Mouse (Mus musculus) midbrain, embryonic 10.5 days (tissue): ENCODE measurements at regions not wholly inside any gene's neighbourhood (a gene's known extent, or its start where the extent isn't known, plus 50 kb on each side); places are given as distances from the start of the nearest gene placed in this dataset.
"Not testable (repeated sequence)": the region's sequence is repeated elsewhere in the genome, so short reads cannot be mapped to it uniquely, and the experiment has no call there.

Source experiments
- DNase-seq: peaks from one replicate; pipeline ENCODE4 v3.0.0-alpha.2; 2017; ENCODE audit warnings: low spot score
- H3K27ac ChIP-seq: fragments of 300-500 bp; sonication (generic); replicated peaks from 2 replicates; pipeline ENCODE4 v1.5.1; 2016; ENCODE audit warnings: mild to moderate bottlenecking
- H3K27me3 ChIP-seq: fragments of 300-500 bp; sonication (generic); 2 replicates; pipeline ENCODE4 v1.6.1; 2016; ENCODE audit warnings: low read depth, mild to moderate bottlenecking; ENCODE audit not compliant: poor library complexity, severe bottlenecking
- H3K36me3 ChIP-seq: fragments of 300-500 bp; sonication (generic); 2 replicates; pipeline ENCODE4 v1.6.1; 2016; ENCODE audit warnings: mild to moderate bottlenecking, moderate library complexity
- H3K4me1 ChIP-seq: fragments of 300-500 bp; sonication (generic); 2 replicates; pipeline ENCODE4 v1.6.1; 2016
- H3K4me3 ChIP-seq: fragments of 300-500 bp; sonication (generic); 2 replicates; pipeline ENCODE4 v1.5.1; 2016; ENCODE audit warnings: mild to moderate bottlenecking, moderate library complexity
- H3K9me3 ChIP-seq: fragments of 300-500 bp; sonication (generic); replicated peaks from 2 replicates; pipeline ENCODE4 v1.6.1; 2016; ENCODE audit warnings: mild to moderate bottlenecking
- WGBS: fragments of 180-500 bp; shearing (Covaris S2); methylation state at CpG from one replicate; pipeline ENCODE4 v1.1.7; 2016; 5-methylcytosine and 5-hydroxymethylcytosine counted together

DNA sequence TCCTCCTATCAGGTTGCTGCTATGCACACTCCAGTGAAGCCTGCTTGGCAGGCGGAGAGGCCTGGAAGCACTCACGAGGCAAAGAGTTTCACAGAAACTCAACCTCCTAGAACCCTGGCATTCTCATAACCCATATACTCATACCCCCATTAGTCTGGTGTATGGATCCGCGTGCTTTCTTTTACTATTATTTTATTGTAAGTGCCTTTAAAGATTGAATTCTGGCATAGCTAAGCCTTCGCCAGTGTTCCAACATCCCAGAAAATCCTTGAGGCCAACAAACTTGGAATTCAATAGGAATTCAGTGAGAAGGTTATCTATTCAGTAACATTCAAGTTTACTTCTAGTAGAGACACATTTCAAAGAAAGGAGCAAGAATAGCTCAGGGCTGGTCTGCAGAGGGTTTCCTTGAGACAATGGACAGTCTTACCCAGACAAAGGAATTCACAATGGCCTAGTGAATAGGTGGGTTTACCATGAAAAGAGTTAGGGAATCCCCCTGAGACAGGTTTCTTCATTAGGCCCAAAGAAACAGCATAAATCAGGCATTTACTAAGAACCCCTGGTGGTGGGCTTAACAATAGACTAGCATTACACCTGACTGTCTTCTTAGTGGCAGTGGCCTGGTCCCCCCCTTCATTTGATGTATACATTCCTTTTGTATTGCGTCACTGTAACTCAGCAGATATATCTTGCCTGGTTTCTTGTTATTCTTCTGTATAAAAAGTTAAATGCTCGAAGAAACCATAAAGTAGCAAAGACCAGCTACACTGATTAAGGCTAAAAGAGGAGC is 80.8 kb upstream of the Gm15446 start:
- not testable (repeated sequence) for H3K9me3 ChIP-seq, DNase-seq, H3K27me3 ChIP-seq, H3K4me3 ChIP-seq, H3K27ac ChIP-seq, H3K4me1 ChIP-seq, H3K36me3 ChIP-seq
- WGBS = 89% methylated on average over 7 of the region's 7 CpGs

- 89% methylated on average over 2 of the region's 2 CpGs for WGBS
- H3K27me3 ChIP-seq, H3K4me1 ChIP-seq, H3K27ac ChIP-seq, H3K9me3 ChIP-seq, H3K36me3 ChIP-seq, DNase-seq: not testable (repeated sequence)
- peak overlapping the region; percentile 55 for H3K4me3 ChIP-seq
Observed at GRCm38 (mm10) chr5:109844236-109844635, 79.0 kb upstream of the Gm15446 start.

GRCm38 (mm10) chr5:109844753-109845186 is 78.4 kb upstream of the Gm15446 start:
- 0 out of 2 replicates have a peak, but pooled peaks cover 5% of the 10 kb centered on the region for H3K4me1 ChIP-seq
- WGBS = 9% methylated on average over 15 of the region's 15 CpGs
- H3K36me3 ChIP-seq = no peaks in the 10 kb centered on the region
- peak overlapping the region; percentile 55 for H3K4me3 ChIP-seq
- peak; percentile 31 for DNase-seq
- H3K27ac ChIP-seq = peak overlapping the region; percentile 70
- no peaks in the 10 kb centered on the region for H3K27me3 ChIP-seq
- H3K9me3 ChIP-seq = 0 out of 2 replicates have a peak, but pooled peaks cover 5% of the 10 kb centered on the region

GRCm38 (mm10) chr5:109851225-109851624 is 72.0 kb upstream of the Gm15446 start:
- H3K4me1 ChIP-seq, H3K36me3 ChIP-seq, H3K9me3 ChIP-seq, DNase-seq, H3K27ac ChIP-seq, H3K4me3 ChIP-seq, H3K27me3 ChIP-seq: not testable (repeated sequence)

GRCm38 (mm10) chr5:109860402-109860801 is 62.8 kb upstream of the Gm15446 start:
- no peak for DNase-seq
- Histone ChIP-seq H3K27me3 (no peaks in the 10 kb centered on the region), H3K9me3 (no peaks in the 10 kb centered on the region), H3K4me3 (no peak overlapping the region), H3K36me3 (no peaks in the 10 kb centered on the region), H3K27ac (no peak overlapping the region), H3K4me1 (no peaks in the 10 kb centered on the region)
- 78% methylated on average over 4 of the region's 4 CpGs for WGBS

- not testable (repeated sequence) for H3K9me3 ChIP-seq, H3K27me3 ChIP-seq, H3K36me3 ChIP-seq, DNase-seq, H3K4me3 ChIP-seq, H3K27ac ChIP-seq
- peaks cover 15% of the 10 kb centered on the region for H3K4me1 ChIP-seq
Observed at GRCm38 (mm10) chr5:109864517-109864916, 58.7 kb upstream of the Gm15446 start.

DNA sequence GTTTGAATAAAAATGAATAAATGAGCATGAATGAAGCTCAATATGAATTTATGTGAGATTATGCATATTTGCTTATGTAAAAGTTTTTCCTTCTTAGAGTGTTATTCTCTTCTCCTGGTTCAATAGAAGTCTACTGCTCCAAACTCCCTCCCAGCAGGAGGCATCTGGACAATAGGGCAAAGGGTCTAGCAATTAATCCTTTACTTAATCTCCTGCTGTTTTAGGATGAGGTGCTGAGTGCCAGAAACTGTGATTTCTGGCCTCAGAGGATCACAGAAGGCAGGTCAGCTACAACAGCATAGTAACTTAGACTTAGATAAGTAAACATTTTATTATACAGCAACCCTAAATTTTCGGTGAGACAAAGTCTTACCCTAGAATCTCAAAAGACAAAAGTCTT is 57.6 kb upstream of the Gm15446 start:
- 75% methylated on average over 1 of the region's 1 CpGs for WGBS
- Histone ChIP-seq H3K4me1 (peaks cover 15% of the 10 kb centered on the region), H3K4me3 (no peak overlapping the region), H3K9me3 (no peaks in the 10 kb centered on the region), H3K27ac (no peak overlapping the region), H3K36me3 (0 out of 2 replicates have a peak, but pooled peaks cover 6% of the 10 kb centered on the region), H3K27me3 (no peaks in the 10 kb centered on the region)
- DNase-seq = no peak

GRCm38 (mm10) chr5:109866337-109867126 is 56.7 kb upstream of the Gm15446 start:
- WGBS = under 1% methylated on average over 22 of the region's 22 CpGs
- DNase-seq = peak; percentile 87
- Histone ChIP-seq H3K36me3 (0 out of 2 replicates have a peak, but pooled peaks cover 9% of the 10 kb centered on the region), H3K9me3 (no peaks in the 10 kb centered on the region), H3K27me3 (no peaks in the 10 kb centered on the region), H3K4me1 (peaks cover 15% of the 10 kb centered on the region), H3K27ac (peak overlapping the region; percentile 83), H3K4me3 (peak overlapping the region; percentile 73)

DNA sequence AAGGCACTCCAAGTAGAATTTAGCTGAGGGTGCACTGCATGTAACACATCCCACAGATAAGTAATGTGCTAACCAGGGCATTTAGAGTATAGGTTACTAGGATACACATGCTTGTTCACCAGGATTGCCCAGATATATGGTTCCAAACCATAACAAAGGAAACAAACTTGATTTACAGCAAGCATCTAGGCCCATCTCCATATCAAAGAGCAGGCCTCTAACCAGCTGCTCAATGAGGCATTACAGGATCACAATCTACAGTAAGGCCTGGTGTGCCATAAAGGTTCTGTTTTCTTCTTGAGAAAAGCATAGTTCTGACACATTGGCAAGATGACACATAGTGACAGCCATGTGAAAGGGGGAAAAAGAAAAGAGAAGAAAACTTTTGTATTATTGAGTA is 56.0 kb upstream of the Gm15446 start:
- not testable (repeated sequence) for H3K9me3 ChIP-seq, DNase-seq, H3K27me3 ChIP-seq, H3K27ac ChIP-seq
- H3K4me3 ChIP-seq = peak overlapping the region; percentile 73
- peaks cover 12% of the 10 kb centered on the region; the same call in 1 of the 2 replicates for H3K36me3 ChIP-seq
- H3K4me1 ChIP-seq = peaks cover 15% of the 10 kb centered on the region
